Mouse (Mus musculus) heart, postnatal 36 days (tissue): ENCODE data around the gene Vmn1r197. TPM values are rescaled to one million over a fixed set of nuclear protein-coding genes. Genes with fewer than 3 reads are reported as not detected.
"Not testable (repeated sequence)": the region's sequence is repeated elsewhere in the genome, so short reads cannot be mapped to it uniquely, and the experiment has no call there.

Experiments
- DNase-seq, 2 experiments: peaks; one replicate each; pipeline ENCODE4 v3.0.0; 2021 to 2022
- intact Hi-C: fragments of 180-260 bp; cut with DNase I; formaldehyde crosslinking; loops from one replicate; pipeline ENCODE4 v1.15.1; 2025
- total RNA-seq, 2 experiments: library from RNA; stranded (reverse); gene quantifications; 2 replicates each; pipeline ENCODE4 v1.2.3; 2021

The Vmn1r197 gene
- not detected for total RNA-seq

GRCm38 (mm10) chr13:22324289-22324688 is at the start of gene Vmn1r197:
Gene Vmn1r197 (plus strand): TSS chr13:22324589.
- no peak for DNase-seq
- intact Hi-C loops = no loop called here

- DNase-seq = no peak
- intact Hi-C loops = no loop called here
Observed at GRCm38 (mm10) chr13:22284578-22284977, 39.8 kb upstream of the Vmn1r197 start.

- intact Hi-C loops = no loop called here
- DNase-seq = no peak
Observed at GRCm38 (mm10) chr13:22289620-22290019, 34.8 kb upstream of the Vmn1r197 start, which contains the start of gene Vmn1r196. Gene Vmn1r196 (plus strand): TSS chr13:22289920.

- intact Hi-C loops, DNase-seq: not testable (repeated sequence)
Observed at GRCm38 (mm10) chr13:22308075-22308474, 16.3 kb upstream of the Vmn1r197 start.

GRCm38 (mm10) chr13:22315361-22315760 is 9.0 kb upstream of the Vmn1r197 start:
- no peak for DNase-seq
- intact Hi-C loops = no loop called here

- intact Hi-C loops = no loop called here
- no peak for DNase-seq
Observed at GRCm38 (mm10) chr13:22317366-22317765, 7.0 kb upstream of the Vmn1r197 start.

- intact Hi-C loops = no loop called here
- DNase-seq = no peak
Observed at GRCm38 (mm10) chr13:22320091-22320490, 4.3 kb upstream of the Vmn1r197 start.

GRCm38 (mm10) chr13:22333269-22333668 is 8.9 kb downstream of the Vmn1r197 start:
- intact Hi-C loops = no loop called here
- DNase-seq = no peak

GRCm38 (mm10) chr13:22335565-22335964 is 11.2 kb downstream of the Vmn1r197 start:
- no peak for DNase-seq
- intact Hi-C loops = no loop called here

GRCm38 (mm10) chr13:22350064-22350463 is 25.7 kb downstream of the Vmn1r197 start, which contains the start of gene Vmn1r198:
Gene Vmn1r198 (plus strand): TSS chr13:22350364.
- no peak for DNase-seq
- intact Hi-C loops = no loop called here

- intact Hi-C loops = no loop called here
- DNase-seq = no peak
Observed at GRCm38 (mm10) chr13:22350813-22351212, 26.4 kb downstream of the Vmn1r197 start.

- intact Hi-C loops = no loop called here
- no peak for DNase-seq
Observed at GRCm38 (mm10) chr13:22379518-22379917, 55.1 kb downstream of the Vmn1r197 start, which contains the start of gene Vmn1r199. Gene Vmn1r199 (plus strand): TSS chr13:22379818.

- DNase-seq, intact Hi-C loops: not testable (repeated sequence)
Observed at GRCm38 (mm10) chr13:22381128-22381527, 56.7 kb downstream of the Vmn1r197 start.

Other genes with a start within 250 kb of the Vmn1r197 start
- gene Vmn1r188, start 240.1 kb upstream of the Vmn1r197 start, total RNA-seq = not detected
- gene Vmn1r189, start 218.8 kb upstream of the Vmn1r197 start, total RNA-seq = not detected
- not detected for gene Vmn1r191, start 140.6 kb upstream of the Vmn1r197 start, total RNA-seq
- gene Vmn1r192, start 133.4 kb upstream of the Vmn1r197 start, total RNA-seq = not detected
- gene Vmn1r193, start 101.4 kb upstream of the Vmn1r197 start, total RNA-seq = not detected
- not detected for gene Vmn1r194, start 80.4 kb upstream of the Vmn1r197 start, total RNA-seq
- gene Vmn1r195, start 54.1 kb upstream of the Vmn1r197 start, total RNA-seq = not detected
- not detected for gene Vmn1r196, start 34.7 kb upstream of the Vmn1r197 start, total RNA-seq
- gene Vmn1r198, start 25.8 kb downstream of the Vmn1r197 start, total RNA-seq = not detected
- gene Vmn1r199, start 55.2 kb downstream of the Vmn1r197 start, total RNA-seq = not detected
- not detected for gene Vmn1r200, start 65.8 kb downstream of the Vmn1r197 start, total RNA-seq
- gene Vmn1r201, start 147.3 kb downstream of the Vmn1r197 start, total RNA-seq = not detected
- gene Vmn1r202, start 180.8 kb downstream of the Vmn1r197 start, total RNA-seq = not detected
- not detected for gene Vmn1r203, start 193.5 kb downstream of the Vmn1r197 start, total RNA-seq
- not detected for gene Vmn1r204, start 228.6 kb downstream of the Vmn1r197 start, total RNA-seq